Mouse (Mus musculus) thymus, postnatal 0 days (tissue): ENCODE measurements around the gene Hist3h2ba. TPM values are rescaled to one million over a fixed set of nuclear protein-coding genes. Genes with fewer than 3 reads are reported as not detected.
"Not testable (repeated sequence)": the region's sequence is repeated elsewhere in the genome, so short reads cannot be mapped to it uniquely, and the experiment has no call there.

Experiments used
- DNase-seq: peaks from one replicate; pipeline ENCODE4 v3.0.0-alpha.2; 2015; ENCODE audit warnings: low spot score
- polyA plus RNA-seq: library from polyadenylated mRNA; unstranded; fragments of >200 nt; fragmentation: Nextera tagmentation; extraction: Ambion mirVana; gene quantifications from 2 replicates; pipeline ENCODE4 v1.2.1, GENCODE M21; 2015

Hist3h2ba gene
- polyA plus RNA-seq, 1 experiment from 2014 or later = 57.5 TPM

DNA sequence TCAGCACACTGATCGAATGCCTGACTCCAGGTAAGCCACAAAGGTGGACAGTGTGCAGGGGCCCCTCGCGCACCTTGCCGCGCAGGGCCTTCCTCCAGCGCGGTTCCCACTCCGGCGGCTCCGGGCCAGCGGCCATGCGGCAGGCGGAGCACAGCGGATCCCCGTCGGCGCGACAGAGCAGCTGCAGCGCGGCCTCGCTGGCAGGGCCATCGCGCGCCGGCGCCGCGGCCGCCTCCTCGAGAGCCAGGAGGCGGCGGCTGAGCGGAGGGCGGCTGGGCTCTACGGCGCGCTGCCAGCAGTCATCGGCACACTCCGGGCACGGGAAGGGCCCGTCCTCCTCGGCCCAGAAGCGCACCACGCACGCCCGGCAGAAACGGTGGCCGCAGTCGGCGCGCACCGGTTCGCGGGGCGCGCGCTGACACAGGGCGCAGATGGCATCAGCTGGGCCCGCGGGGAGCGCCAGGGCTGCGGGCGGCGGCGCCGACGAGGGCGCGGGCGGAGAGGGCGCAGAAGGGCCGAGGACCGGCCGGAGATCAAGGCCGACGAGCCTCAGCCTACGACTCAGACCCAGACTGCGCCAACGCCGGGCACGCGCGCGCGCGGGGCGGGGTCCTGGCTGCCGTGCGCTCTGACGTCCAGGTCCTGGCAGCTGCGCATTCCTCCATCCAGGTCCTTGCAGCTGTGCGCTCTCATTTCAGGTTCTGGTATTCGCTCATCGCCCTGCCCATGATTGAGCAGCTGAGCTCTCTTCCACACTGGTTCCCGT lies 10.2 kb upstream of the Hist3h2ba start, which contains the start of gene Rnf187:
Gene Rnf187, minus strand, starts transcription at position 595 of the 766 bp plus-strand sequence.
- peak; percentile 93 for DNase-seq

DNA sequence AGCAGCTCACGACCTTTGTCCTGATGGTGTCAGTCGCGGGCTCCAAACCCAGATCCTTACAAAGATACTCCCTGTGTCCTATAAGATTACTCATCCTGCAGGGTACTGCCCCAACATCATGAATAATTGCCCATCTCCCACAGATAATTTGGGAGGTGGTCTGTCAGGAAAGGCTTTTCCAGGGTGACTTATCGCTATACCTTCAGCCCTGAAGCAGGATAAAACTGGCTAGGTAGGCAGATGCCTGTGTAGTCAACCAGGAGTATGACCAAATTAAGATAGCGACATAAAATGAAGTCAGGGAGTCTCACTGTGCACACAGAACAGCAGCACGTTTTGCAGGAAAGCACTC lies 9.7 kb upstream of the Hist3h2ba start:
- DNase-seq = no peak

DNA sequence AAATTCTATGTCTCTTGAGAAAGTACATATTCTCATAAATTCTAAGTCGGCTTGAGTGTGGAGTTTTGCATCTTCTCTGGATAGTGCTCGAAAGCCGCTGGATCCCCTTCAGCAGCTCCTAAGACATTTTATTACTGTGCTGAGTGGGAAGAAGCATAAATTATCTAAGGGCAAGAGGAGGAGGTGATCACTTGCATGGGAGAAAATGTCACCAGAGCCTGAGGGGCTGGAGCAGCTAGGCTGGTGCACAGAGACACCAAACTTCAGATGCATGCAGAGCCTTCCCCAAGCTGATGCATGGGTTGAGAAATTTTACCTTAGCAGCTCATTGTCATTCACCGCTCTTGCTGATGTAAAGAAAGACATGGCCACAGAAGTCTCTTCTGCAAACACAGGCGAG lies 4.6 kb upstream of the Hist3h2ba start:
- DNase-seq = no peak

DNA sequence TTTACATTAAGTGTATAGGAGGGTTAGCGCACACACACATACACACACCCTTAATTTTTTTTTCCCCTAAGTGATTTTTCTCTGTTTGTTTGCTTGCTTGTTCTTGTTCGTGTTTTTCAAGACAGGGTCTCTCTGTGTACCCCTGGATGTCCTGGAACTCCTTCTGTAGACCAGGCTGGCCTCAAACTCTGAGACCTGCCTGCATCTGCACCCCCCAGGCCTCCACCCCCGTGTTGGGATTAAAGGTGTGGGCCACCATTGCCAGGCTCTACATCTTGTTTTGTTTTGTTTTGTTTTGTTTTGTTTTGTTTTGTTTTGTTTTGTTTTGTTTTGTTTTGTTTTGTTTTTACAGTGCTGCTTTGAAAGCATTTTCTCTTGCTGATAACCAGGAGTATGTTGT lies 1.4 kb upstream of the Hist3h2ba start:
- DNase-seq = no peak

DNA sequence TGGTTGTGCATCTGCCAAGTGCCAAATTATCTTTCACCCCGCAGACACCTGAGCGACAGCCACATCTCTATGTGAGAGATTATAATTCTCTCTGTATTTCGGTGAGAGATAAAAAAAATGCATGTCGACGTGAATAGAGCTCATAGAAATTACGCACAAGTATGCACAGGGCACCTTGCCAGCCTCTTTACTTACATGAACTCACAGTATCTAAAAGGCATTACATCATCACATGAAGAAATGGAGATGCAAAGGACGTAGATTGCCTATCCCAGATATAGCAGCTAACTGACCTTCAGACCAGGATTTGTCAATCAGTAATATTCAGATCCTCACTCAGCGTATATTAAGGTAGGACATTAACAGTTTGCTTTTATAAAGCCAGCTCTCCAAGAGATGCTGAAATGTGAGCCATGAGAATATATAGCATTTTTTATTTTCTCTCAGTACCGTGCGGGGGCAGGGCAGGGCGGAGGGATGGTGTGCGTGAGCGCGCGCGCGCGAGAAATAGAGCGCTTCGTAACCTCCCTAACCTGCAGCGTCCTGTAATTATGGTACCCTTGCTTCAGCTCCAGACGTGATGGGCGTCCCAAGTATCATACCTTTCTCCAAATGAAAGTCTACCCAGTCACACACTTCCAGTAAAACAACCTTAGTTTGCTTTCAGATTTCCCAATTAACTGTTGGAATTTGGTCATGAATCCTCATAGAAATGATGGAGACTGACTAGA lies 757 bp upstream of the Hist3h2ba start:
- DNase-seq = peak; percentile 53

DNA sequence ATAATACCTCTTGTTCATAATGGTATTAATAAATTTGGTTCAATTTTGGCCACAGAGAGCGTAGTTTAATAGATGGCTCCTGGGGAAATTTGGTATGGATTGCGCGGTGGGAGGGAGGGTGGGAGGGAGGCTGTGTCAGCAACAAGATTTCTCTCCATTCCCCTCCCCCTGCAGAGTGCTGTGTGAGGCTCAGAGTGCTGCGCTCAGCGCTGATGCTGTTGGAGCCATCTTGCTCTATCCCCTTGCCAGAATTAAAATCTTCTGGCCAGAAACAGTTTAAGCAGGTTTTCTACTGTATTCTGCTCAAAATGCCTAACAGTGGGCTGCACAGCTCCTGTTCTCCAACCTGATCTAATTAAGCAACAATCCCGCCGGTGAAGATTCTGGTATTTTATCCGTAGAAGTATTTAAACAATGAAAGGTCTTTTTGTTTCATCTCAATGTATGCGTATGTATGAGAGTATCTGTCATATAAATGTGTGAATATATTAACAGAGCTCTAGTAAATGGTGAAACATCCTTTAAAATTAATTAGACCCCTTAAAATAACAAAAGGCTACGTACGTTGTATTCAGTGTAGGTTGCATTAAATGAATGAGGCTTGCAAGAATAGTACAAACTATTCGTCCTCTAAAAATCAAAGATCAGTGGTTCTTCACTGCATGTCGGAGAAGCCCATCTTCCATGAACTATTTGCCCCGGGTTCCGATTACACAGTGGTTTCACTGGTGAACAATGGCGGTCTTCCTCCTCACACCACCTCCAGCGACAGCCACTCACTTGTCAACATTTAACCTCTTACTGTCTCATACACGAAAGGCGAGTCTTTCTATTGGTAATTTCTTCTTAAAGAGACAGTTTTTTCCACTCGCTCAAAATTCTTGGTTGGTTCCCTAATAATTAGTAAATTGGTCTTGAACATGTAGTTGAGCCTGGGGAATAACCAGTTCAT lies 1.0 kb downstream of the Hist3h2ba start:
- peak; percentile 63 for DNase-seq

DNA sequence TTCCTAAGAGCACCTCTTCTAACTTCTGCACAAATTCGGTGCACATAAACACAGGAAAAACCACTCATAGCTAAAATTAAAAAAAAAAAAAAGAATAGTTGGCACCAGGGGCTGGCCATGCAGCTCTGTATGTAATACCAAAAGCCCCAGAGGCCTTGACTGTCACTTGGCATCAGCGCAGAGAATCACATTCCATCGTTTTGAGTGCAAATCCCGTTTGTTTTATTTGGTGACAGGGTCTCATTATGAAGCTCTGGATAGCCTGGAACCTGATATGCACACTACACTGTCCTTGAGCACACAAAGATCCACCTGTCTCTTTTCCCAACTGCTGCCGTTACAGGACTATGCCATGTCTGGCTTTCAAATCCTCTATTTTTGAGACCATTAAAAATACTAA lies 2.5 kb downstream of the Hist3h2ba start:
- no peak for DNase-seq

DNA sequence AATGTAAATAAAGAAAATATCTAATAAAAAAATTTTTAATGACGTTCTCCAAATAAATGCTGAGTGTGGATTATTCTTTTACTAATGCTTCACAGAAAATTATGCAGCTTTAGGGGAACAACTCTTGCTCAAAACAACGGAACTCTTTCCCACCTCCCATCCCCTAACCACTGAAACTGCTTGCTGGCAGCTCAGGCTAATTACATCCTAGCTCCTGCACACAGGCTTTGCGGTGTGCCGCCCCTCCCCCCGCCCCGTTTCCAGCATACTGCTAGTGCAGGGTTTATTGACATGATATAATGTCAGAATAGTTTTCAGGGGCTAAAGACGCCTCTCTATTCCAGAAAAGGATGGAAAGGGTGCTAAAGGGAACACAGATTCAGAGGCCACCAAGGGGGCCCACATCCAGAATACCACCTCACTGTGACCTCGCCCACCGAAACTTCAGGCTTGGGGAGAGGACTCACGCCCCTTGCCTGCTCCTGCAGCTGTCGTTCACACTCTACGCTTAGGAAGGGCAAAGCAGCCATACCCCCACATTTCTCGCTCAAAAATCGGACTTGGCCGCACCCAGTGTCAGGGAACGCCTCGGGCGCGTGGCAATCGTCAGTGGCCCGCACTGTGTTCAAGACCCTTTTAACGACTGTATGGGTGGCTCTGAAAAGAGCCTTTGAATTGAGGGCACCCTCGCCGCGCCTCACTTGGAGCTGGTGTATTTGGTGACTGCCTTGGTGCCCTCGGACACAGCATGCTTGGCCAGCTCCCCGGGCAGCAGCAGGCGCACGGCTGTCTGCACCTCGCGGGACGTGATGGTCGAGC lies 4.8 kb downstream of the Hist3h2ba start:
- DNase-seq = peak; percentile 82

DNA sequence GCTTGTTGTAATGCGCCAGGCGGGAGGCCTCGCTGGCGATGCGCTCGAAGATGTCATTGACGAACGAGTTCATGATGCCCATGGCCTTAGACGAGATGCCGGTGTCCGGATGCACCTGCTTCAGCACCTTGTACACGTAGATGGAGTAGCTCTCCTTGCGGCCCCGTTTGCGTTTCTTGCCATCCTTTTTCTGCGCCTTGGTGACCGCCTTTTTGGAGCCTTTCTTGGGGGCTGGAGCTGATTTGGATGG lies 5.4 kb downstream of the Hist3h2ba start:
- DNase-seq = not testable (repeated sequence)

DNA sequence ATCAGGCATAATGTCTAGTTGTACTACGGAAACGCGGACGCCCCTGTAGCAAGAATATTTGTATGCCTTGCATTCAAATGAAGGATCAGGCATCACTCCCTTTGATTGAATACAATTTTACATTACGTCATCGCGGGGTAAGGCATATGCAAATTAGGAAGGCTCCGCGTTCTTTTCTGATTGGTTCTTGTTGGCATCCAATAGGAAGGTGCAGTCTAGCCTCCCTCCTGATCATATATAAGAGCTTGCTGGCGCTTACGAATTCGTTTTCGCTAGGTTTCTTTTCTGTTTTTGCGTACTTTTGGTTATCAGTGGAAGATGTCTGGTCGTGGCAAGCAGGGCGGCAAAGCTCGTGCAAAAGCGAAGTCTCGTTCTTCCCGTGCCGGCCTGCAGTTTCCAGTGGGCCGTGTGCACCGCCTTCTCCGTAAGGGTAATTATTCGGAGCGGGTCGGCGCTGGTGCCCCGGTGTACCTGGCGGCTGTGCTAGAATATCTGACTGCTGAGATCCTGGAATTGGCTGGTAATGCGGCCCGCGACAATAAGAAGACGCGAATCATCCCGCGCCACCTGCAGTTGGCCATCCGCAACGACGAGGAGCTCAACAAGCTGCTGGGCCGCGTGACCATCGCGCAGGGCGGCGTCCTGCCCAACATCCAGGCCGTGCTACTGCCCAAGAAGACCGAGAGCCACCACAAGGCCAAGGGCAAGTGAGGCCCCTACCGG lies 5.9 kb downstream of the Hist3h2ba start, which contains the start of the genes Hist3h2a and Trim17:
Gene Hist3h2a, plus strand, starts transcription at position 266 of the 723 bp plus-strand sequence.
Gene Trim17, plus strand, starts transcription at position 266 of the 723 bp plus-strand sequence.
- peak; percentile 98 for DNase-seq

DNA sequence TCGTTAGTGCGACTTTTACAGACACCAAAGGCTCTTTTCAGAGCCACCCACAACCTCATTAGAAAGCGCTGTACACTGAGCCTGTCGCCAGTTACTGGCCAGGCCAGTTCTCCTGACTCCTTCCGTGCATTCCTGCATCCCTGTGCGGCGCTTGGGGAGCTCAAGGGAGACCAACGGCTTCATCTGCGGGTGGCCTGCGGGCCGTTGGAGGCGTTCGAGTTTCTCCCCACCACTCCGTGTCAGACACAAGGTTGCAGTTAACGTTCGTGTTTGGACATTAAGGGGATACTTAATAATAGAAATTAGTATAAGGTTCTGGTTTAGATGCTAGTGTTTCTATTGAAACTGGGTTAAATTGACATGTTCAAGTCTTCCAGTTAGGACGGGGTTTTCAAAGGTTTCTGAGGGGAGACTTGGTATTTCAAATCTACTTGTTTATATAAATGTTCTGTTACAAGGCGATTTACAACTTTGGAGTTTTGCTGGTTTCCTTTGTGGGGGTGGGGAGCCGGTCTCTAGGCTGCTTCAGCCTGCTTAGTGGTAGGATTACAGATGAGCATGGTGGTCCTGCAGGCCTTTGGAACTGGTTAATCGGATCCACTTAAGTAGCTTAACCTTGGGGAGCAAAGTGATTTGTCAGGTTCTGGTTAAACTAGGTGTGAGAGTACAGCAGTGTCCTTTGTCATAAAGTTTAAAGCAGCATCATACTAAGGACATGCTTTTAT lies 6.6 kb downstream of the Hist3h2ba start:
- DNase-seq = peak; percentile 48

DNA sequence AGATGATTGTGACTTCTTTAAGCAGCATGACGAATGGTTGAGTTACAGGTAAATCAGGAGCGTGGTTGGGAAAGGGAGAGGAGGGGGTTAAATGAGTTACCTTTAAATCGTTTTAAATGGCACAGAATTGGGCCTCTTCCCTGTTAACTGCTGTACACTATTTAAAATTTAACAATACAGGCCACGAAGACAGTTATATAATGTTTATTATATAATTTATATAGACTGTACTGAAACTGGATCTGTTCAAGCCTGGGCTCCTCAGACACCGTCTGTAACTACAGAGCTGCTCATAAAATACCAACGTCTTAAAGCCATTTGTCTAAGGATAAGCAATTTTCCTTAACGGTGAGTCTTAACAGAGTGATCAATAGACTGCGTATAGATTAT lies 7.1 kb downstream of the Hist3h2ba start:
- DNase-seq = no peak

DNA sequence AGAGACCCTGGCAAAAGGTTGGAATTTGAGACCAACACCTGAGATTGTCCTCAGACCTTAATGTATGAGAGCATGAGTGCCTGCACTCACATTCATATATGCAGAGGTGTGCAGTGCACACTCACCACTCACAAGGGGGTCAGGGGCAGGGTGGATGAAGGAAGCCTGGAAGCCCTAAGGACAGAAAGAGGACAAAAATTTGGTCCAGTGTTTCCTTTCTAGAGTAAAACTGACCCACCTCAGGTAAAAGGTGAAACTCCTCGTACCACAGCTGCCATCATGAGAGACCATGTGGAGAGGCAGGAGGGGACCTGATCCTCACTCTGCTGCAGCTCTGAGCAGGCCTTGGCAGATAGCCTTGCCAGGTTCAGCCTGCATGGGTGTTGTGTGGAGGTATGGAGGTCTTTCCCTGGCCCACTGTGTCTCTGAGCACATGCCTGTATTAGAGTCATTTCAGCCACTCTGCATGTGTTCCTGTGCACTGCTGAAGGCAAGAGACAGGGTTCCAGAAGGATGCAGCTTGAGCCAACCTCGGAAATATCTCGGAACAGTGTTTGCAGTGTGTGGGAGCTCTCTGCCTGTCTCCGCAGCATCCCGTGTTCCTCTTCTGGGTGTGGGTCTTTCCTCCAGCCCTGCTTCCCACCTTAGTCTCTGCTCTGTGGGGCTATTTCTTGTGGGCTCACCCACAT lies 8.7 kb downstream of the Hist3h2ba start:
- no peak for DNase-seq

DNA sequence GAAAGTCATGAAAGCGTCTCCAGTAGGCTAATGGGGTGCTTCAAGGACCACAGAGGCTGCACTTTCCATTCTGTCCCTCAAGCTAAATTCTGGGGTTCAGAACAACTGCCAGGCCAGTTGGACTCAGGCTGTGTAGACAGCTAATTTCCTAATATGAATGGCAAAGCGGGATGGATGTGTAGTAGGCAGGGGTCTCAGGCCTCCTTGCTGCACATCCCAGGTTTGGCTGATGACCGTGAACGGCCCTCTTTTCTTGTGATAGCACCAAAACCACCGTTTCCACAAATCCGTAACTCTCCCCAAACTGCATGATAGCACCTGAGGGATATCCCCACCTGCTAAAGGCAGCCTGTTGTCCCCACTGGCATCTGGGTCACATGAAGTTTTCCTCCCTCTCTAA lies 9.8 kb downstream of the Hist3h2ba start:
- no peak for DNase-seq

DNA sequence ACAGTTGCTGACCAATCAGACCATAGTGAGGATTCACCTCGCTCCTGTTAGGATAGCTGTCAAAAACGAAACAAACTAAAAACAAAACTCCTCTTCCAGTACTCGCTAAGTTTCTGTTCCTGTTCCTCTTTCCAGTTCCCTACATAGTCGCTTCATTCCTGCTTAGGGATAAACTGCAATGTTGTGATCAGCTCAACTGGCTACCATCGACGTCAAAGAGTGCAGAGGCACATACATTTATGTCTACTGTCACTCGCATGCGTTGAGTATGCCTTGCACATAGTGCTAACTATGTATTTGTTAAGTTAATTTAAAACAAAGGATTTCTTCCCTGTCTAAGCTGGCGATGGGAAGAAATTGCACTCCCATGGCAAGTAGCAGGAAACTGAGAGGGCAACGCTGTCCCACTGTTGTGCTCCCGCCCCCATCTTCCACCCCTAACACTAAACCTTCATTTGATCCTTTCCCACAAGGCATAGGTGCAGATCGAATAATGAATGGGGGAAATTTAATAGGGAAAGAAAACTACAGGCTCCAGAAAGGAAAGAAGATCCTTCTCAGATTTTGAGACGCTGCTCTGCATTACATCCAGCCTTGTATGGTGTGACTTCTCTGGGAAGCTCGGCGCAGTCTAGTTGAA lies 10.6 kb downstream of the Hist3h2ba start:
- DNase-seq = no peak

DNA sequence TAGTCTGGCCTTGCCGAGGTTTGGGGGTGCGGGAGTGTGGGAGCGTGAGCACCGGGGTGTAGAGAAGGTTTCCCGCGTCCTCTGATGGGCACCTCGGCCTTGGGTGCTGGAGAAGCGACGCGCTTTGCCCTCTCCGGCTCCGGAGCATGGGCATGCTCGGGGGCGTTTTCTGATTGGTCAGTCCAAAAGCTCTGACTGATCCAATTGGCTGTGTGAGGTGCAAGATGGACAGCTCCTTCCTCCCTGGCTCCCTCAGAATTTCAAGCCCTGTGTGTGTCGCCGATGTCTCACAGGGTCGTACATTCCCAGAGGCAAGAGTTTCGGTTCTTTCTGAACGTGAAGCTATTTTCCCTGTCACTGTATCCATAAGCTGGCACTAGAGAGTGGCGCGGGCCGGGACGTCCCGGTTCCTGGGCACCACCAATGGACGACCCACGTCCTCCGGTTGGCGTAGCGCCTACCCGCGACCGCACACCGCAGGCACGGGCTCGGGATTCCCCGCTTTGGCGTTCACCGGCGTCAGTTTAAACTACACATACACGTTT lies 11.3 kb downstream of the Hist3h2ba start:
- DNase-seq = peak; percentile 77

DNA sequence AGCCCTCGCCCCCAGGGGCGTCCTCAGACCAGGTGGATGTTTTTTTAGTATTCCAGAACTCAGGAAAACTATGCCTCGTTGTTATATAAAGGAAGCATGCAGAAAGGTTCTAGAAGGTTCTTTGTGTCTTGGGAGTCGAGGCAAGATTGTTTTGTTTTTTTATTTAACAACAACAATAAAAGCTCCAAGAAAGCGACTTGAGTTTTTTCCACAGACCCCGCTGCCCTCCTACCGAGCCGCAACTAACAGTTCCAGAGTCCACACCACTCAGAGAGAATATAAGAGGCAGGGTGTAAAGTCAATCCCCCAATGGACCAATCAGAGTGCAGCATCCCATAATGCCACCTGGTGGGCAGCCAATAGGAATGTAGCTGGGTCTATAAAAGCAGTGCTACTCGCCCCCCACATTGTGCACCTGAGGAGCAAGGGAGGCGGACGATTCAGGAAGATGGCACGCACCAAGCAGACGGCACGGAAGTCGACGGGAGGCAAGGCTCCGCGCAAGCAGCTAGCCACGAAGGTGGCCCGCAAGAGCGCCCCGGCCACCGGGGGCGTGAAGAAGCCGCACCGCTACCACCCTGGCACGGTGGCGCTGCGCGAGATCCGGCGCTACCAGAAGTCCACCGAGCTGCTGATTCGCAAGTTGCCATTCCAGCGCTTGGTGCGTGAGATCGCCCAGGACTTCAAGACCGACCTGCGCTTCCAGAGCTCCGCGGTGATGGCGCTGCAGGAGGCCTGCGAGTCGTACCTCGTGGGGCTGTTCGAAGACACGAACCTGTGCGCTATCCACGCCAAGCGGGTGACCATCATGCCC lies 12.9 kb downstream of the Hist3h2ba start:
- DNase-seq = no peak
